Mouse (Mus musculus): ENCODE measurements around the gene Ptpn6. TPM values are rescaled to one million over a fixed set of nuclear protein-coding genes. Genes with fewer than 3 reads are reported as not detected.

The Ptpn6 gene
- polyA plus RNA-seq, 1 experiment = 0.20 TPM

DNA sequence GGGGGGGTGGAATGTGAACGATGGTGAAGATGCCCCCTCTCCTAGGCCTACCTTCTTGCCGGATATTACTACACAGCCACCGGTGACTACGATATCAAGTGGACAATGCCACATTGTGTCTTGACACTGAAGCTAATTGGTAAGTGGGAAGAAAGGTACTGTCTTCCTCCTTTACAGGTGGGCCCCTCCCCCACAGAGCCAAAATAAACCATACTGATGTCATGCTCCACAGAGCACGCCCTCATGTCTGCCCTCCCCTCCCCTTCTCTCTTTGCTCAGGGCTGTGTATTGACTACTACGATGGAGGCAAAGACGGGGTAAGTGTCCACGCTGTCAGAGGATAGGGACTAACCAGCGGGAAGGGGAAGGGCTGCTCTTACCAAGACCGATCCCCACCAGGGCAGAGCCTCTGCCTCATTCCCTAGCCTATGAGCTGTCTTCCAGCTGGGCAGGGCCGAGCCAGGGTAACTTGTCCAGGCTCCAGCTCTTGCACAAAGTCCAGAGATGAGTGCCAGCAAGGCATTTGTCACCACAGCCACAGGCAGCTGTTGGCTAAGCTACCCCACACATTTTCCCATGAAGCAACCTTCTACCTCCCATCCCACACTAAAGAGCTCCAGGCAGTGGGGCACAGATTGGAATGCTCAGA is 38.4 kb downstream of the Ptpn6 start:
- Histone ChIP-seq H3K36me3 (ENCODE audit: control insufficient read depth) (peaks cover 98% of the 10 kb centered on the region), H3K9me3 (ENCODE audit: control insufficient read depth, low read length) (no peaks in the 10 kb centered on the region), H3K4me3 (replicated peaks) (no peak overlapping the region), H3K27me3 (ENCODE audit: control insufficient read depth) (no peaks in the 10 kb centered on the region), H3K4me1 (ENCODE audit: control insufficient read depth) (peaks cover 3% of the 10 kb centered on the region)
- TF ChIP-seq GATA1 (IDR thresholded peaks at IDR 0.05; ENCODE audit: low read length) (no peak), TAL1 (IDR thresholded peaks at IDR 0.05; ENCODE audit: low read length) (no peak)

DNA sequence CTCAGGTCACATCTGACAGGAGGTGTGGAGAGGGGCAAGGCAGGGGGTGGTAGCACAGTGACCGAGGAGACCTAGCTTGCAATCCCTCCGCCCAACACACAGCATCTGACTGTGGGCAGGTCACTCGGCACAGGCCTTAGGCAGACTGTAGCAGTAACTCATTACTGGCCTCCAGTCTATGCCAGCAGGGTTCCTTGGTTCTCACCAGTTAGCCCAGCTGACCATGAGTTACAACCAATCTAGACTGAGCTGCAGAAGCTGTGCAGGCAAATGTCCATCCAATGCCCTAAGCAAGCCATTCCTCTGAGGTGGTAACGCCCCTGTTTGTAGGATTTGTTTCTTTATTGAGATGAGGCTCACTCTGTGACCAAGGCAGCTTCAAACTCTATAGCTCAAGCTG is 39.1 kb downstream of the Ptpn6 start:
- Histone ChIP-seq H3K4me1 (ENCODE audit: control insufficient read depth) (peaks cover 4% of the 10 kb centered on the region), H3K9me3 (ENCODE audit: control insufficient read depth, low read length) (no peaks in the 10 kb centered on the region), H3K27me3 (ENCODE audit: control insufficient read depth) (no peaks in the 10 kb centered on the region), H3K4me3 (replicated peaks) (no peak overlapping the region), H3K36me3 (ENCODE audit: control insufficient read depth) (peaks cover 96% of the 10 kb centered on the region)
- TF ChIP-seq GATA1 (IDR thresholded peaks at IDR 0.05; ENCODE audit: low read length) (no peak), TAL1 (IDR thresholded peaks at IDR 0.05; ENCODE audit: low read length) (no peak)

DNA sequence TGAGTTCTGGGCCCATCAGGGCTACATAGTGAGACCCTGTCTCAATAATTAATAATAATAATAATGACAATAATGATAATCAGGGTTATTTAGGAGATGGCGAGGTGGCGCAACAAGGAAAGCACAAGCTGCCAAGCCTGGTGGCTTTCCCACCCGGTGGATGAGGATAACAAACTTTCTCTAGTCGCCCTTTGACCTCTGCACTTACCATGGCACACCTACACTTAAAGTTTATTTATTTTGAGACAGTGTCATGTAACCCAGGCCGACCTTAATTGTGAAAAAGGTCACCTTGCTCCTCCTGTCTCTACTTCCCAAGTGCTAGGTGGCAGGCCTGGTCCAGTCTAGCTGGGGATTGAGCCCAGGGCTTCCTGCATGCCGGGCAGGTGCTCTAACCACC is 39.8 kb downstream of the Ptpn6 start:
- TF ChIP-seq GATA1 (IDR thresholded peaks at IDR 0.05; ENCODE audit: low read length) (no peak), TAL1 (IDR thresholded peaks at IDR 0.05; ENCODE audit: low read length) (no peak)
- H3K4me1 ChIP-seq (ENCODE audit: control insufficient read depth) = peaks cover 8% of the 10 kb centered on the region
- H3K9me3 ChIP-seq (ENCODE audit: control insufficient read depth, low read length) = no peaks in the 10 kb centered on the region
- no peak overlapping the region for H3K4me3 ChIP-seq (replicated peaks)
- peaks cover 96% of the 10 kb centered on the region for H3K36me3 ChIP-seq (ENCODE audit: control insufficient read depth)
- H3K27me3 ChIP-seq (ENCODE audit: control insufficient read depth) = no peaks in the 10 kb centered on the region

DNA sequence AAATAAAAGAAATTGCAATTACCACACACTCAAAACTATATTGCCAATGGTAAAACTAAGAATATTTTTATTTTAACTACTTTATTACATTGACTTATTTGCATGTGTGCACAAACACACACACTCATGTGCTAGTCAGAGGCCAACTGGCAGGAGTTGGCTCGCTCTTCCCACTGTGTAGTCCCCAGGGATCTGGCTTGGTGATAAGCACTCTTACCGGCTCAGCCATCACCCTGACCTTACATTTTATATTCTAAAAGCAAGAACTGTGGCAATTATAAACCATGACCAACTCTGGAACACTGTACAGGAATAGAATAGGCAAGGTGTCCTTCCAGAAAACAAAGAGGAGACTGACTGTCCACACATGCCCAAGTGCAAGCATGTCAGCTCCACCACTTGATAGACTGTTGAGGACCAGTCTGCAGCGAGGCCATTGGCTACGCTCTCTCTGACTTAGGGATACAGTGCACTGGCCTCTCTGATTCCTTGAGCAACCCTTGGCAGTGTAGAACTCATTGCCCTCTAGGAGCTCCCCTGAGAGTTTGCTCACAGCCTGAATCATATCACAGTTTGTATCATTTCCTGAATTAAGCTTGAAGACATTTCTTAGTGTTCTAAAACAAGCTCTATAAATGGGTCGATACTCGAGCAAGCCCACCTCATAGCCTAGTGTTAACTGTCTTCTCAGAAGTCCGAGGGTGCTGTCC is 41.9 kb downstream of the Ptpn6 start:
- peaks cover 18% of the 10 kb centered on the region for H3K4me1 ChIP-seq (ENCODE audit: control insufficient read depth)
- no peak overlapping the region for H3K4me3 ChIP-seq (replicated peaks)
- H3K9me3 ChIP-seq (ENCODE audit: control insufficient read depth, low read length) = no peaks in the 10 kb centered on the region
- no peaks in the 10 kb centered on the region for H3K27me3 ChIP-seq (ENCODE audit: control insufficient read depth)
- peaks cover 95% of the 10 kb centered on the region for H3K36me3 ChIP-seq (ENCODE audit: control insufficient read depth)
- TF ChIP-seq TAL1 (IDR thresholded peaks at IDR 0.05; ENCODE audit: low read length) = no peak
- no peak for TF ChIP-seq GATA1 (IDR thresholded peaks at IDR 0.05; ENCODE audit: low read length)

DNA sequence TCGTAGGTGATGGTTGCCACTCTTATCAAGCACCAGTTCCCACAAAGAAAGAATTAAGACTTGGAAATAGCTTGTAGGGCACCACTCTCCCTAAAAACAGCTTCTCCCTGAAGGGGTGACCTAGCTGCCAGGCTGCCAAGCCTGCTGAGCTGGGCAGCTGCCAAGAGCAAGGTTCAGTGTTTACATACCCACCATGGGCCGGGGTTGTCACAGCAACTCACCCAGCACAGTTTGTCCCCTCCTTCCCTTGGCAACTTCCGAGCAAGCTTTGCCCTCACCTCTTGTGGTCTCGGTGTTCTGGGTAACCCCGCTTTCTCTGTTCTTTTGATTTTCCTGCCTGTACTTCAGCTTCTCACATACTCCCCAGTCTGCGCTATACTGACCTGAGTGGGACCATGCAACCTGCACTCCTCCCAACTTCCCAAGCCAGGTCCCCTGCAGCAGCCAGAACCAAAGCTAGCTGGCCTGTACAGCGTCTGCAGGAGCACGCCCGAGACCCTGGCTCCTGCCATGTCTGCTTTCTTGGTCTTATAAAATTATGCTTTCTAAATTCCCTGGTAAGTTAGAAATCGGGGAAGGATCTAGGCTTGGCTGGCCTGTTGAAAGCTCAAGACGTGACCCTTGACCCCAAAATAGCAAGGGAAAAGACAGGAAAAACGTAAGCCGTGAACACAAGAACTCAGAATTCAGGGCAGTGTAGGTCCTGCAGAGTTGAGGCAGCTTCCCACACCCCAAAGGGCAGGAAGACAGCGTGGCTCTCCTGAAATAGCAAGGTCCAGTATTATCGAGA is 44.2 kb downstream of the Ptpn6 start:
- Histone ChIP-seq H3K4me3 (replicated peaks) (no peak overlapping the region), H3K36me3 (ENCODE audit: control insufficient read depth) (peaks cover 86% of the 10 kb centered on the region), H3K4me1 (ENCODE audit: control insufficient read depth) (peaks cover 20% of the 10 kb centered on the region), H3K9me3 (ENCODE audit: control insufficient read depth, low read length) (no peaks in the 10 kb centered on the region), H3K27me3 (ENCODE audit: control insufficient read depth) (no peaks in the 10 kb centered on the region)
- TF ChIP-seq GATA1 (IDR thresholded peaks at IDR 0.05; ENCODE audit: low read length) (no peak), TAL1 (IDR thresholded peaks at IDR 0.05; ENCODE audit: low read length) (no peak)

DNA sequence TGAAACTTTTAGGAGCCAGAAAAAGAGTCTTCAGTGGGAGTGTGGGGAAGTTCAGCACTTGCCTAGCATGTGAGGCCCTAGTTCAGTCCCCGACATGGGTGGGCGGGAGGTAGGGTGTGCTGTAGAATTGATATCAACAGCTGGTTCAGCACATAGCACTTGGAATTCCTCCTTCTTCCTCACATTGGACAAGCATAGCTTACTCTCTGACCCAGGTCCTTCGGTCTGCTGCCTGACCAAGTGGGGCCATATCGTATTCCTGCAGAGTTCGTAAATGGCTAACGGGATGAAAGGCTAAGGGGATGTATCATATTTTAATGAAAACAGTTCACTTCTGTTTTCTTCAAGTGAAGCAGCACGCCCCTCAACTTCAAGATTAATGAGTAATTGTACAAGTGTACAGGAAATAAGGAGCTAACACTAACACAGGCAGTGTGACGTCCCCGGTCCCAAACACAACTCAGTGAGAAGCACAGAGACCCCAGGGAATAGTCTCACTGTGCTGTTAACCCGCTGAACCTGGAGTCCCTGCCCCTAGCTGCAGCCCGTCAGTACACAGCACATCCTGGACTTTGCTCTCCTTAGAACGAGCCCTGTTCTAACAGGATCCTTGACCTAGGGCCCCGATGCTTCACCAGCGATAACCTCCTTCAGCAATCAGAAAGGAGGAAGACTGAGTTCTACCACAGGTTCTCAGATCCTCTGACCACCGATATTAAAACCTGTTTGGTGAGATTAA is 45.1 kb downstream of the Ptpn6 start:
- Histone ChIP-seq H3K9me3 (ENCODE audit: control insufficient read depth, low read length) (no peaks in the 10 kb centered on the region), H3K27me3 (ENCODE audit: control insufficient read depth) (no peaks in the 10 kb centered on the region), H3K4me1 (ENCODE audit: control insufficient read depth) (peaks cover 23% of the 10 kb centered on the region), H3K4me3 (replicated peaks) (no peak overlapping the region), H3K36me3 (ENCODE audit: control insufficient read depth) (peaks cover 84% of the 10 kb centered on the region)
- TF ChIP-seq TAL1 (IDR thresholded peaks at IDR 0.05; ENCODE audit: low read length) (no peak), GATA1 (IDR thresholded peaks at IDR 0.05; ENCODE audit: low read length) (no peak)

DNA sequence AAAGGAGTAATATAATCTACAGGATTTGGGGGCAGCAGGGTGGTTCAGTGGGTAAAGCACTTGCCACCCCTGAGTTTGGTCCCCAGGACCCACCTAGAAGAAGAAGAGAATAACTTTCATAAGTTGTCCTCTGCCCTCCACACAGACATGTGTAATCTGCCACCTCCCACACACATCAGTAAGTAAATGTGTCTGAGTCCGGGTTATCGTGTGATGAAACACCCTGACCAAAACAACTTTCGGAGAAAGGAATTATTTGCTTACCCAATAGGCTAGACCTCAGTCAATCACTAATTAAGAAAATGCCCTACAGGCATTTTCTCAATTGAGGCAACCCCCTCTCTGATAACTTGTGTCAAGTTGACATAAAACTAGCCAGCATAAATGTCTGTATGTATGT is 48.0 kb downstream of the Ptpn6 start:
- TF ChIP-seq GATA1 (IDR thresholded peaks at IDR 0.05; ENCODE audit: low read length) (no peak), TAL1 (IDR thresholded peaks at IDR 0.05; ENCODE audit: low read length) (no peak)
- Histone ChIP-seq H3K36me3 (ENCODE audit: control insufficient read depth) (peaks cover 81% of the 10 kb centered on the region), H3K4me1 (ENCODE audit: control insufficient read depth) (peaks cover 45% of the 10 kb centered on the region)

DNA sequence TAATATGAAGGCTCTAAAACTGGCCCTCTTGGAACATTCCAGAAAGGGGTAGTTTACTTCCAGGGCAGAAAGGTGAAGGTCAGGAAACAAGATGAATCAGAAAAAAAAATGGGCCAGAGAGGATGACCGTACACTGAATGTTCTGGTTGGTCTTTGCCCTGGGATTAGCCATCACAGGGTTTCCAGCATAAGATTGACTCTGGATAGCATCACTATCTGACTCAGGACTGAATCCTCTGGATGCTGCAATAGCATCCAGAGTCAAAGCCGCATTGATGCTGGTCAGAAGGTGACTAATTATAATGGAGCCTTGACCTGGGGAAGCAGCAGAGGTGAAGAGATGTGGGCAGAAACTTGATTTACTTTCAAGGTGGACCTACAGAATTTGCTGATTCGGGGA is 49.5 kb downstream of the Ptpn6 start:
- Histone ChIP-seq H3K27me3 (ENCODE audit: control insufficient read depth) (no peaks in the 10 kb centered on the region), H3K4me3 (replicated peaks) (no peak overlapping the region), H3K4me1 (ENCODE audit: control insufficient read depth) (peaks cover 55% of the 10 kb centered on the region), H3K9me3 (ENCODE audit: control insufficient read depth, low read length) (no peaks in the 10 kb centered on the region), H3K36me3 (ENCODE audit: control insufficient read depth) (peaks cover 71% of the 10 kb centered on the region)
- no peak for TF ChIP-seq GATA1 (IDR thresholded peaks at IDR 0.05; ENCODE audit: low read length)
- no peak for TF ChIP-seq TAL1 (IDR thresholded peaks at IDR 0.05; ENCODE audit: low read length)

More for the DNA sequence above, 48.0 kb downstream of the Ptpn6 start:
- Histone ChIP-seq H3K9me3 (ENCODE audit: control insufficient read depth, low read length) (no peaks in the 10 kb centered on the region), H3K4me3 (replicated peaks) (no peak overlapping the region), H3K27me3 (ENCODE audit: control insufficient read depth) (no peaks in the 10 kb centered on the region)

Data from erythroblast, embryonic 14.5 days (primary cell).